Mouse (Mus musculus) intestine, postnatal 0 days (tissue): ENCODE measurements at regions not wholly inside any gene's neighbourhood (a gene's known extent, or its start where the extent isn't known, plus 50 kb on each side); places are given as distances from the start of the nearest gene placed in this dataset.
A peak's percentile ranks its signal among the peaks of the same experiment; 100 is the strongest.

Experiments used
- ATAC-seq: fragments of 200-750 bp; cut with Nextera tagmentation; 2 replicates; pipeline ENCODE4 v1.8.0; 2017; ENCODE audit warnings: mild to moderate bottlenecking, moderate TSS enrichment, moderate library complexity
- H3K27ac ChIP-seq: fragments of 300-500 bp; sonication (generic); 2 replicates; pipeline ENCODE4 v1.5.1; 2014; ENCODE audit warnings: mild to moderate bottlenecking, low read depth, low read length, moderate library complexity
- H3K27me3 ChIP-seq: fragments of 300-500 bp; sonication (generic); replicated peaks from 2 replicates; pipeline ENCODE4 v1.6.1; 2014; ENCODE audit warnings: low read length, mixed read lengths; ENCODE audit not compliant: control insufficient read depth, insufficient read depth
- H3K36me3 ChIP-seq: fragments of 300-500 bp; sonication (generic); 2 replicates; pipeline ENCODE4 v1.6.1; 2014; ENCODE audit warnings: mild to moderate bottlenecking, moderate library complexity; ENCODE audit not compliant: control insufficient read depth, insufficient read depth
- H3K4me1 ChIP-seq: fragments of 300-500 bp; sonication (generic); replicated peaks from 2 replicates; pipeline ENCODE4 v1.6.1; 2014; ENCODE audit warnings: antibody characterized with exemption, low read length, mixed read lengths; ENCODE audit not compliant: control insufficient read depth, insufficient read depth
- H3K4me2 ChIP-seq: fragments of 300-500 bp; sonication (generic); replicated peaks from 2 replicates; pipeline ENCODE4 v1.6.1; 2014; ENCODE audit warnings: low read depth, mild to moderate bottlenecking, moderate library complexity
- H3K4me3 ChIP-seq: fragments of 300-500 bp; sonication (generic); 2 replicates; pipeline ENCODE4 v1.5.1; 2014; ENCODE audit warnings: low read depth, low read length
- H3K9ac ChIP-seq: fragments of 300-500 bp; sonication (generic); 2 replicates; pipeline ENCODE4 v1.6.1; 2014; ENCODE audit warnings: mild to moderate bottlenecking, low read depth, low read length
- H3K9me3 ChIP-seq: fragments of 300-500 bp; sonication (generic); 2 replicates; pipeline ENCODE4 v1.6.1; 2016; ENCODE audit warnings: mixed run types; ENCODE audit not compliant: control insufficient read depth
- CTCF ChIP-seq: sonication (generic); IDR thresholded peaks from 2 replicates; pipeline ENCODE4 v1.5.1; 2016; ENCODE audit warnings: low read depth, mild to moderate bottlenecking, control low read depth, antibody characterized with exemption, moderate library complexity
- WGBS: fragments of 180-500 bp; shearing (Covaris S2); extraction: QIAGEN DNeasy Blood & Tissue Kit; methylation state at CpG from one replicate; pipeline ENCODE4 v1.1.7; 2014; 5-methylcytosine and 5-hydroxymethylcytosine counted together

DNA sequence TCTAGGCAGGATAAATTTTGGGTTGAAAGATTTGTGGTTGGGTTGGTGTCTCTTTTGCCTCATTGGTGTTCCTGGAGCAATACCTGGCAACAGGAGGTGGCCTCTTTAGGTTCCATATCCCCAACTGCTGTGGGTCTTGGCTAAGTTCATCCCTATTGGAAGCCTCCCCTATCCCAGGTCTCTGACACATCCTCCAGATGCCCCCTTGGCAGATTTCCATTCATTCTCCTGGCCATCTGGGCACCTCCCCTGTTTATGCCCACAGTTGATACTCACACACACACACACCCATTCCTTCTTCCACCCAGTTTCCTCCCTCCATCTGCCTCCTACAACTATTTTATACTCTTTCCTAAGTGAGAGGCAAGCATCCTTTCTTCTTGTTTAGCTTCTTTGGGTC lies 984.9 kb upstream of the Gm12353 start:
- no peak for ATAC-seq
- H3K9me3 ChIP-seq = no peaks in the 10 kb centered on the region
- no peaks in the 10 kb centered on the region for H3K4me1 ChIP-seq
- H3K36me3 ChIP-seq = no peaks in the 10 kb centered on the region
- H3K4me2 ChIP-seq = no peak overlapping the region
- H3K4me3 ChIP-seq = no peak overlapping the region
- H3K27ac ChIP-seq = no peak overlapping the region
- no peaks in the 10 kb centered on the region for H3K27me3 ChIP-seq
- no peak overlapping the region for H3K9ac ChIP-seq
- no peak for TF ChIP-seq CTCF

GRCm38 (mm10) chr4:18639035-18639434 lies 966.2 kb upstream of the Gm12353 start:
- TF ChIP-seq CTCF = no peak
- no peak for ATAC-seq
- 89% methylated on average over 2 of the region's 2 CpGs for WGBS

GRCm38 (mm10) chr4:18649153-18649552 lies 956.1 kb upstream of the Gm12353 start:
- H3K4me1 ChIP-seq = no peaks in the 10 kb centered on the region
- H3K9me3 ChIP-seq = no peaks in the 10 kb centered on the region
- no peaks in the 10 kb centered on the region for H3K36me3 ChIP-seq
- no peak overlapping the region for H3K9ac ChIP-seq
- ATAC-seq = no peak
- H3K4me3 ChIP-seq = no peak overlapping the region
- no peaks in the 10 kb centered on the region for H3K27me3 ChIP-seq
- no peak overlapping the region for H3K4me2 ChIP-seq
- H3K27ac ChIP-seq = no peak overlapping the region
- WGBS = 47% methylated on average over 1 of the region's 1 CpGs
- peak; percentile 58 for TF ChIP-seq CTCF

More at GRCm38 (mm10) chr4:18639035-18639434, 966.2 kb upstream of the Gm12353 start:
- no peaks in the 10 kb centered on the region for H3K27me3 ChIP-seq
- H3K4me2 ChIP-seq = no peak overlapping the region
- no peaks in the 10 kb centered on the region for H3K36me3 ChIP-seq
- no peak overlapping the region for H3K9ac ChIP-seq
- no peak overlapping the region for H3K4me3 ChIP-seq
- no peak overlapping the region for H3K27ac ChIP-seq
- H3K4me1 ChIP-seq = no peaks in the 10 kb centered on the region
- no peaks in the 10 kb centered on the region for H3K9me3 ChIP-seq

- no peak for ATAC-seq
- Histone ChIP-seq H3K36me3 (no peaks in the 10 kb centered on the region), H3K4me3 (no peak overlapping the region), H3K4me1 (no peaks in the 10 kb centered on the region), H3K27me3 (no peaks in the 10 kb centered on the region), H3K9ac (no peak overlapping the region), H3K4me2 (no peak overlapping the region), H3K27ac (no peak overlapping the region), H3K9me3 (no peaks in the 10 kb centered on the region)
- TF ChIP-seq CTCF = no peak
- WGBS = 67% methylated on average over 3 of the region's 3 CpGs
These were observed 919.2 kb upstream of the Gm12353 start for GRCm38 (mm10) chr4:18685891-18686544.

GRCm38 (mm10) chr4:18694076-18694475 lies 911.2 kb upstream of the Gm12353 start:
- H3K27ac ChIP-seq = no peak overlapping the region
- no peaks in the 10 kb centered on the region for H3K36me3 ChIP-seq
- H3K9me3 ChIP-seq = no peaks in the 10 kb centered on the region
- no peak overlapping the region for H3K4me3 ChIP-seq
- no peak for ATAC-seq
- TF ChIP-seq CTCF = no peak
- no peaks in the 10 kb centered on the region for H3K27me3 ChIP-seq
- H3K9ac ChIP-seq = no peak overlapping the region
- H3K4me2 ChIP-seq = no peak overlapping the region
- no peaks in the 10 kb centered on the region for H3K4me1 ChIP-seq

DNA sequence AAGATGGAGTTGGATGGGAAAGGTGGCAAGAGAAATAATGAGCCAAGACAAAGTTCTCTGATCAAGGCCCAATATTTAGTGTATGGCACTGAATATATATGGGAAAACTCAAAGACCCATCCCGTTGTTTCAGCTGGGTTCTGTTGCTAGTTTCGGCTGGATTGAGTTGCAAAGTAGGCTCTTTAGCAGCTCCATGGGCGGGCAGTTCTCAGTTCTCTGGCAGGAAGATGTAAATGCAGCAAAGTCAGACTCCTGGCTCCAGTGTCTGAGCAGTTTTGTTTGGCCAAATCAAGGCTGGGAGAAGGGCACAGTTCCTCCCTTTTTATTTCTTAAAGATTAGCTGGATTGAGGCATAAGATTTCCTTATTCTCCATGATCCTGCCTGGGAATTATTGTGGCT lies 909.0 kb upstream of the Gm12353 start:
- no peak for TF ChIP-seq CTCF
- WGBS = 54% methylated on average over 3 of the region's 3 CpGs
- Histone ChIP-seq H3K9ac (no peak overlapping the region), H3K4me3 (no peak overlapping the region), H3K4me1 (no peaks in the 10 kb centered on the region), H3K4me2 (no peak overlapping the region), H3K27me3 (no peaks in the 10 kb centered on the region), H3K9me3 (no peaks in the 10 kb centered on the region), H3K36me3 (no peaks in the 10 kb centered on the region), H3K27ac (no peak overlapping the region)
- no peak for ATAC-seq

- Histone ChIP-seq H3K4me2 (no peak overlapping the region), H3K9me3 (no peaks in the 10 kb centered on the region), H3K9ac (no peak overlapping the region), H3K27me3 (no peaks in the 10 kb centered on the region), H3K36me3 (no peaks in the 10 kb centered on the region), H3K27ac (no peak overlapping the region), H3K4me1 (no peaks in the 10 kb centered on the region), H3K4me3 (no peak overlapping the region)
- ATAC-seq = no peak
- 87% methylated on average over 3 of the region's 3 CpGs for WGBS
- TF ChIP-seq CTCF = no peak
These were observed 861.0 kb upstream of the Gm12353 start for GRCm38 (mm10) chr4:18744241-18744640.
